Mouse (Mus musculus) CH12.LX (cell line): ENCODE measurements at regions not wholly inside any gene's neighbourhood (a gene's known extent, or its start where the extent isn't known, plus 50 kb on each side); places are given as distances from the start of the nearest gene placed in this dataset.

Experiments
- DNase-seq: peaks from one replicate; pipeline ENCODE4 v3.0.0-alpha.2; 2013; ENCODE audit errors: extremely low read depth
- H3K27ac ChIP-seq: 2 replicates; pipeline ENCODE4 v1.5.1; 2012; ENCODE audit warnings: low read depth, mild to moderate bottlenecking, control low read depth, moderate library complexity; ENCODE audit not compliant: insufficient read depth
- H3K27me3 ChIP-seq: replicated peaks from 2 replicates; pipeline ENCODE3; 2012; ENCODE audit warnings: inconsistent platforms
- H3K36me3 ChIP-seq, 2 experiments: replicated peaks in 1 of 2; 2 replicates each; pipeline versions ENCODE3 to v1.6.1; 2012; ENCODE audit warnings: inconsistent platforms in 1 of 2, low read length in 1 of 2, mild to moderate bottlenecking in 1 of 2, mixed read lengths in 1 of 2, moderate library complexity in 1 of 2; ENCODE audit not compliant: control insufficient read depth in 1 of 2, insufficient read depth in 1 of 2
- H3K4me1 ChIP-seq, 2 experiments: 2 replicates each; pipeline ENCODE4 v1.6.1; 2012; ENCODE audit warnings: inconsistent platforms in 1 of 2, moderate library complexity in 1 of 2; ENCODE audit not compliant: insufficient read depth in 2 of 2, control insufficient read depth in 1 of 2
- H3K4me2 ChIP-seq: 2 replicates; pipeline ENCODE4 v1.6.1; 2012; ENCODE audit warnings: low read depth, mild to moderate bottlenecking, control low read depth; ENCODE audit not compliant: poor library complexity, insufficient read depth, severe bottlenecking
- H3K4me3 ChIP-seq, 3 experiments: fragments of 150-350 bp in 1 of 3; sonication (generic) in 1 of 3; replicated peaks in 1 of 3; 2 replicates each; pipeline versions ENCODE3 to v1.5.1; 2011 to 2012; ENCODE audit warnings: low read depth in 2 of 3, low read length in 2 of 3, mild to moderate bottlenecking in 2 of 3, moderate library complexity in 2 of 3, control low read depth in 1 of 3, improper control_type of control experiment in 1 of 3, inconsistent platforms in 1 of 3, mixed read lengths in 1 of 3; ENCODE audit not compliant: poor library complexity in 1 of 3
- H3K79me2 ChIP-seq: replicated peaks from 2 replicates; pipeline ENCODE4 v1.6.1; 2012; ENCODE audit warnings: mild to moderate bottlenecking, moderate library complexity; ENCODE audit not compliant: control insufficient read depth, poor library complexity, insufficient read depth, severe bottlenecking; ENCODE audit errors: extremely low read depth
- H3K9ac ChIP-seq: 2 replicates; pipeline ENCODE4 v1.6.1; 2012; ENCODE audit warnings: low read depth, mild to moderate bottlenecking, control low read depth, moderate library complexity; ENCODE audit not compliant: insufficient read depth
- H3K9me3 ChIP-seq: replicated peaks from 2 replicates; pipeline ENCODE3; 2012; ENCODE audit warnings: low read length, inconsistent platforms, mixed read lengths
- BHLHE40 ChIP-seq: IDR thresholded peaks from 2 replicates; pipeline ENCODE4 v1.6.1; 2011; ENCODE audit warnings: mild to moderate bottlenecking, low read depth, low read length, improper control_type of control experiment
- E2F4 ChIP-seq: IDR thresholded peaks from 2 replicates; pipeline ENCODE4 v1.6.1; 2011; ENCODE audit warnings: low read depth, low read length, improper control_type of control experiment; ENCODE audit not compliant: insufficient replicate concordance
- EP300 ChIP-seq: IDR thresholded peaks from 2 replicates; pipeline ENCODE4 v1.6.1; 2011; ENCODE audit warnings: low read length, improper control_type of control experiment
- HCFC1 ChIP-seq: IDR thresholded peaks from 2 replicates; pipeline ENCODE4 v1.6.1; 2012; ENCODE audit warnings: low read depth, mild to moderate bottlenecking, inconsistent platforms, low read length, improper control_type of control experiment
- JUN ChIP-seq: IDR thresholded peaks from 2 replicates; pipeline ENCODE4 v1.6.1; 2011; ENCODE audit warnings: low read depth, mild to moderate bottlenecking, low read length, improper control_type of control experiment, moderate library complexity; ENCODE audit not compliant: insufficient read depth
- MXI1 ChIP-seq: IDR thresholded peaks from 2 replicates; pipeline ENCODE4 v1.6.1; 2011; ENCODE audit warnings: mild to moderate bottlenecking, low read depth, low read length, improper control_type of control experiment
- MYC ChIP-seq: IDR thresholded peaks from 2 replicates; pipeline ENCODE4 v1.6.1; 2011; ENCODE audit warnings: low read depth, mild to moderate bottlenecking, improper control_type of control experiment, low read length
- PAX5 ChIP-seq: IDR thresholded peaks from 2 replicates; pipeline ENCODE4 v1.6.1; 2012; ENCODE audit warnings: low read length, inconsistent platforms, mixed read lengths
- POLR2AphosphoS2 ChIP-seq: IDR thresholded peaks from 2 replicates; pipeline ENCODE4 v1.6.1; 2011; ENCODE audit warnings: low read depth, low read length, improper control_type of control experiment
- RAD21 ChIP-seq: IDR thresholded peaks from 2 replicates; pipeline ENCODE4 v1.6.1; 2011; ENCODE audit warnings: low read depth, mild to moderate bottlenecking, low read length, improper control_type of control experiment, moderate library complexity
- RCOR1 ChIP-seq: conservative IDR thresholded peaks from 2 replicates; pipeline ENCODE4 v1.6.1; 2012; ENCODE audit warnings: low read depth, mild to moderate bottlenecking, inconsistent platforms, low read length, improper control_type of control experiment
- SIN3A ChIP-seq: IDR thresholded peaks from 2 replicates; pipeline ENCODE4 v1.6.1; 2012; ENCODE audit warnings: low read length, improper control_type of control experiment, inconsistent platforms
- TBP ChIP-seq: conservative IDR thresholded peaks from 2 replicates; pipeline ENCODE4 v1.6.1; 2011; ENCODE audit warnings: low read depth, low read length, improper control_type of control experiment
- TCF12 ChIP-seq: IDR thresholded peaks from 2 replicates; pipeline ENCODE4 v1.6.1; 2014; ENCODE audit warnings: low read depth, mild to moderate bottlenecking, inconsistent platforms, low read length, improper control_type of control experiment
- UBTF ChIP-seq: IDR thresholded peaks from 2 replicates; pipeline ENCODE4 v1.6.1; 2012; ENCODE audit warnings: low read depth, mild to moderate bottlenecking, inconsistent platforms, low read length, improper control_type of control experiment, moderate library complexity
- USF1 ChIP-seq: IDR thresholded peaks from 2 replicates; pipeline ENCODE4 v1.6.1; 2014; ENCODE audit warnings: low read depth, mild to moderate bottlenecking, inconsistent platforms, low read length, improper control_type of control experiment
- USF2 ChIP-seq: conservative IDR thresholded peaks from 2 replicates; pipeline ENCODE4 v1.6.1; 2011; ENCODE audit warnings: low read depth, low read length, improper control_type of control experiment
- ZC3H11A ChIP-seq: IDR thresholded peaks from 2 replicates; pipeline ENCODE4 v1.6.1; 2012; ENCODE audit warnings: low read depth, mild to moderate bottlenecking, inconsistent platforms, low read length, improper control_type of control experiment
- ZMIZ1 ChIP-seq: IDR thresholded peaks from 2 replicates; pipeline ENCODE4 v1.6.1; 2012; ENCODE audit warnings: low read depth, mild to moderate bottlenecking, inconsistent platforms, low read length, improper control_type of control experiment
- ZNF384 ChIP-seq: IDR thresholded peaks from 2 replicates; pipeline ENCODE4 v1.6.1; 2012; ENCODE audit warnings: low read depth, low read length, improper control_type of control experiment, inconsistent platforms
- dilution Hi-C: fragments of 300-500 bp; cut with MboI; formaldehyde crosslinking; loops from 2 replicates; pipeline ENCODE4 v1.14.3; 2020; ENCODE audit warnings: low sequenced_read_pairs; ENCODE audit not compliant: extremely low pct_unique_long_range_greater_than_20kb, extremely low pct_ligation_motif_present
- in situ Hi-C: fragments of 300-500 bp; cut with MboI; formaldehyde crosslinking; loops from 3 replicates; pipeline ENCODE4 v1.14.3; 2019; ENCODE audit warnings: low sequenced_read_pairs, low pct_ligation_motif_present, low pct_unique_long_range_greater_than_20kb, mixed read lengths

DNA sequence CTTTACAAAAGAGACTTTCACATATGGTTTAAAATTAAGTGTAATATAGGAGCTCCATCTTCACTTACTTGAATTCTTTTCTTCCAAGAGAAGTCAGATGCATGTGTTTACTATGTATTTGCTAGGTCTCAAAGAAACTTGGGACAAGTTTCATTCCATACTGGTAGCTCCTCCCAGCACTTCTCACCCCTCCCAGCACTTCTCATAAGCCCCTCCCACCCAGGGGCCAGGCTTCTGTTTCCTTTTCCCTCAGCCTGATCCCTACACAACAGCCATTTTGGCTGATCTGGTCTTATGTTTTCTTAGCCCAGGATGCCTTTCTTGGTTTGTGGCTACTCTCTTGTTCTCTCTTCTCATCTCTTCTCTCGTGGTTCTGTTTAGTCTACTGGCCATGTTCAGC is 76.2 kb upstream of the Tab2 start:
- no peaks in the 10 kb centered on the region for H3K27me3 ChIP-seq
- no peak for DNase-seq
- no peaks in the 10 kb centered on the region for H3K79me2 ChIP-seq
- dilution Hi-C loops, result no loop called here
- no peak overlapping the region for H3K9ac ChIP-seq
- no peak overlapping the region for H3K4me3 ChIP-seq
- no peak overlapping the region for H3K27ac ChIP-seq
- no peak for TF ChIP-seq RCOR1
- no peak for TF ChIP-seq USF1
- TF ChIP-seq JUN, result no peak
- TF ChIP-seq, all 38 proteins: peak for 0
- peaks cover under 1 to 2% of the 10 kb centered on the region in 2 experiments; a peak in 3 of 4 replicates for H3K4me1 ChIP-seq
- no peak overlapping the region for H3K4me2 ChIP-seq
- H3K36me3 ChIP-seq, result no peaks in the 10 kb centered on the region
- no peaks in the 10 kb centered on the region for H3K9me3 ChIP-seq
- in situ Hi-C loops, result no loop called here

DNA sequence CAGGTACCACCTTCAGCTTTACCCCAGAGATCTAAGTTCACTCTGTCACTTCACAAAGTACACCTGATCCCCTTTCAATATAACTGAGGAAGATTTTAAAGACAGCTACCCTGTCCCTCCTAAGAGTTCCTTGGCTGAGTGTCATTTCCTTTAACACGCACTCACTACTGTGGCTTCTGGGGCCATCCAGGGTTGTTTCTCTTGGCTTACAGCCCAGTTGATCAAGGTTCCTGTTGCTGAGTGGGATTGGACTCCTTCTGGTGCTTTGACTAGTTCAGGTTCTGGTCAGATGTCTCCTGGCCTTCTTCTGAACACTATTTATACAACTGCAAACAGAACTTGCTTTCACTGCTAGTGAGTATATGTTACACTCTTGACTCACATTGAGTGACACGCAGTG is 72.8 kb upstream of the Tab2 start:
- no peaks in the 10 kb centered on the region for H3K27me3 ChIP-seq
- no peak overlapping the region for H3K4me2 ChIP-seq
- no peaks in the 10 kb centered on the region for H3K4me1 ChIP-seq
- no peak overlapping the region for H3K9ac ChIP-seq
- DNase-seq, result no peak
- no peaks in the 10 kb centered on the region for H3K36me3 ChIP-seq
- dilution Hi-C loops (no loop called here), in situ Hi-C loops (no loop called here)
- no peak for TF ChIP-seq USF1
- TF ChIP-seq HCFC1, result no peak
- TF ChIP-seq E2F4, result no peak
- no peak for TF ChIP-seq MYC
- TF ChIP-seq POLR2AphosphoS2, result no peak
- no peak for TF ChIP-seq TBP
- no peak for TF ChIP-seq ZMIZ1
- TF ChIP-seq ZC3H11A, result no peak
- no peak for TF ChIP-seq EP300
- no peak for TF ChIP-seq TCF12
- no peak for TF ChIP-seq BHLHE40
- TF ChIP-seq MXI1, result no peak
- no peak for TF ChIP-seq UBTF
- no peak for TF ChIP-seq SIN3A
- TF ChIP-seq USF2, result no peak
- no peak for TF ChIP-seq ZNF384
- no peak for TF ChIP-seq RAD21
- TF ChIP-seq RCOR1, result no peak
- TF ChIP-seq PAX5, result no peak
- no peak overlapping the region for H3K27ac ChIP-seq
- H3K4me3 ChIP-seq, result no peak overlapping the region
- H3K79me2 ChIP-seq, result no peaks in the 10 kb centered on the region
- H3K9me3 ChIP-seq, result no peaks in the 10 kb centered on the region
